Mouse (Mus musculus) frontal cortex, postnatal 14 days (tissue): ENCODE results near the gene Col16a1.

Source experiments
- DNase-seq, 2 experiments: peaks; one replicate each; pipeline ENCODE4 v3.0.0; 2022; ENCODE audit warnings: low spot score in 2 of 2

Col16a1 gene

GRCm38 (mm10) chr4:130045609-130046008, 2.0 kb upstream of the Col16a1 start:
- DNase-seq = no peak

- no peak for DNase-seq
These were observed 501 bp downstream of the Col16a1 start for GRCm38 (mm10) chr4:130048203-130048479.

- no peak for DNase-seq
These were observed 2.6 kb downstream of the Col16a1 start for GRCm38 (mm10) chr4:130050056-130050824.

- no peak for DNase-seq
These were observed 4.6 kb downstream of the Col16a1 start for GRCm38 (mm10) chr4:130052283-130052682.

- no peak for DNase-seq
These were observed 5.5 kb downstream of the Col16a1 start for GRCm38 (mm10) chr4:130053111-130053510.

- no peak for DNase-seq
These were observed 7.1 kb downstream of the Col16a1 start for GRCm38 (mm10) chr4:130054727-130055126.

GRCm38 (mm10) chr4:130055160-130056010, 7.7 kb downstream of the Col16a1 start:
- DNase-seq = no peak

GRCm38 (mm10) chr4:130056011-130056322, 8.3 kb downstream of the Col16a1 start:
- DNase-seq = no peak

- DNase-seq = no peak
These were observed 8.8 kb downstream of the Col16a1 start for GRCm38 (mm10) chr4:130056471-130056870.

GRCm38 (mm10) chr4:130060937-130061336, 13.3 kb downstream of the Col16a1 start:
- DNase-seq = no peak

GRCm38 (mm10) chr4:130063191-130063590, 15.6 kb downstream of the Col16a1 start:
- no peak for DNase-seq

- DNase-seq = no peak
These were observed 19.2 kb downstream of the Col16a1 start for GRCm38 (mm10) chr4:130066816-130067215.

GRCm38 (mm10) chr4:130070523-130070922, 22.9 kb downstream of the Col16a1 start:
- DNase-seq = no peak

GRCm38 (mm10) chr4:130071758-130072157, 24.1 kb downstream of the Col16a1 start:
- no peak for DNase-seq

GRCm38 (mm10) chr4:130073367-130073766, 25.7 kb downstream of the Col16a1 start:
- no peak for DNase-seq

- no peak for DNase-seq
These were observed 27.3 kb downstream of the Col16a1 start for GRCm38 (mm10) chr4:130074761-130075515.

- no peak for DNase-seq
These were observed 29.2 kb downstream of the Col16a1 start for GRCm38 (mm10) chr4:130076856-130077255.

- no peak for DNase-seq
These were observed 31.3 kb downstream of the Col16a1 start for GRCm38 (mm10) chr4:130078816-130079485.

GRCm38 (mm10) chr4:130079521-130079920, 31.9 kb downstream of the Col16a1 start:
- no peak for DNase-seq

- peak; percentile 56 to 62 for DNase-seq
These were observed 33.9 kb downstream of the Col16a1 start for GRCm38 (mm10) chr4:130081345-130082190.

- no peak for DNase-seq
These were observed 34.6 kb downstream of the Col16a1 start for GRCm38 (mm10) chr4:130082211-130082610.
